Mouse (Mus musculus) kidney, postnatal 0 days (tissue): Measurements from ENCODE around the gene Myo16. TPM values are rescaled to one million over a fixed set of nuclear protein-coding genes. Genes with fewer than 3 reads are reported as not detected.

Source experiments
- ATAC-seq: fragments of 200-750 bp; cut with Nextera tagmentation; replicated peaks from 2 replicates; pipeline ENCODE4 v1.8.0; 2017; ENCODE audit warnings: low read depth, moderate number of reproducible peaks, moderate TSS enrichment, moderate library complexity; ENCODE audit not compliant: low FRiP score
- DNase-seq: peaks from one replicate; pipeline ENCODE4 v3.0.0-alpha.2; 2016; ENCODE audit warnings: low spot score
- H3K27ac ChIP-seq: fragments of 300-500 bp; sonication (generic); 2 replicates; pipeline ENCODE4 v1.5.1; 2014; ENCODE audit warnings: mild to moderate bottlenecking
- H3K27me3 ChIP-seq: fragments of 300-500 bp; sonication (generic); 2 replicates; pipeline ENCODE4 v1.6.1; 2014; ENCODE audit warnings: low read length, mixed read lengths; ENCODE audit not compliant: insufficient read depth
- H3K36me3 ChIP-seq: fragments of 300-500 bp; sonication (generic); 2 replicates; pipeline ENCODE4 v1.6.1; 2014; ENCODE audit warnings: low read length, mixed read lengths; ENCODE audit not compliant: insufficient read depth
- H3K4me1 ChIP-seq: fragments of 300-500 bp; sonication (generic); replicated peaks from 2 replicates; pipeline ENCODE4 v1.6.1; 2014; ENCODE audit warnings: antibody characterized with exemption, low read length, mixed read lengths; ENCODE audit not compliant: insufficient read depth
- H3K4me2 ChIP-seq: fragments of 300-500 bp; sonication (generic); 2 replicates; pipeline ENCODE4 v1.6.1; 2014; ENCODE audit warnings: mild to moderate bottlenecking, low read length, moderate library complexity, mixed read lengths
- H3K4me3 ChIP-seq: fragments of 300-500 bp; sonication (generic); replicated peaks from 2 replicates; pipeline ENCODE4 v1.5.1; 2014; ENCODE audit warnings: low read depth, low read length
- H3K9ac ChIP-seq: fragments of 300-500 bp; sonication (generic); 2 replicates; pipeline ENCODE4 v1.6.1; 2014; ENCODE audit warnings: low read depth, low read length
- H3K9me3 ChIP-seq: fragments of 300-500 bp; sonication (generic); replicated peaks from 2 replicates; pipeline ENCODE4 v1.6.1; 2016; ENCODE audit warnings: low read length, inconsistent platforms, mixed read lengths
- CTCF ChIP-seq: IDR thresholded peaks from 2 replicates; pipeline ENCODE4 v1.5.1; 2016; ENCODE audit warnings: antibody characterized with exemption, low read depth, mild to moderate bottlenecking, moderate library complexity
- WGBS: fragments of 180-500 bp; shearing (Covaris S2); extraction: QIAGEN DNeasy Blood & Tissue Kit; methylation state at CpG from one replicate; pipeline ENCODE4 v1.1.7; 2014; 5-methylcytosine and 5-hydroxymethylcytosine counted together
- polyA plus RNA-seq: library from polyadenylated mRNA; unstranded; fragments of >200 nt; fragmentation: Nextera tagmentation; extraction: Ambion mirVana; gene quantifications from 2 replicates; pipeline ENCODE4 v1.2.1, GENCODE M21; 2015

The Myo16 gene
- polyA plus RNA-seq, 1 experiment from 2014 or later = 0.08 TPM

DNA sequence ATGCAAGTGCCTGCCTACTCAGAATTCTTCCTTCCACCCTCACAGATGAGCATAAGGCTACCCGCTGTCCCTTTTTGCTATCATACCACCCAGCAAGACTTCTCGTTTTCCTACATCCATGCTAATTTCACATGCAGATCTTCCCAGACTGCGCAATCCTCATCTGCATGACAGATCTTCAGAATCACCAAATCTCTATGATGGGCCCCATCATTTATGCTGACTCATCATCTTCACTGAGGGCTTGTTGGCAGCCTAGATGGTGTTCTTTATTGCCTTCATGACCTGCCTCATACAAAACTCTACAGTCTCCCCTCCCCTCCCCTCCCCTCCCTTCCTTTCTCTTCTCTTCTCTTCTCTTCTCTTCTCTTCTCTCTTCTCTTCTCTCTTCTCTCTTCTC, 395.7 kb downstream of the Myo16 start:
- TF ChIP-seq CTCF = no peak
- no peaks in the 10 kb centered on the region for H3K27me3 ChIP-seq
- no peaks in the 10 kb centered on the region for H3K4me1 ChIP-seq
- no peaks in the 10 kb centered on the region for H3K9me3 ChIP-seq
- H3K9ac ChIP-seq = no peak overlapping the region
- ATAC-seq (no peak), DNase-seq (no peak)
- H3K36me3 ChIP-seq = no peaks in the 10 kb centered on the region
- 95% methylated on average over 3 of the region's 3 CpGs for WGBS
- H3K4me3 ChIP-seq = no peak overlapping the region
- no peak overlapping the region for H3K4me2 ChIP-seq
- H3K27ac ChIP-seq = no peak overlapping the region

GRCm38 (mm10) chr8:10557961-10558360, 404.2 kb downstream of the Myo16 start:
- ATAC-seq = no peak
- 79% methylated on average over 7 of the region's 7 CpGs for WGBS
- H3K36me3 ChIP-seq = no peaks in the 10 kb centered on the region

DNA sequence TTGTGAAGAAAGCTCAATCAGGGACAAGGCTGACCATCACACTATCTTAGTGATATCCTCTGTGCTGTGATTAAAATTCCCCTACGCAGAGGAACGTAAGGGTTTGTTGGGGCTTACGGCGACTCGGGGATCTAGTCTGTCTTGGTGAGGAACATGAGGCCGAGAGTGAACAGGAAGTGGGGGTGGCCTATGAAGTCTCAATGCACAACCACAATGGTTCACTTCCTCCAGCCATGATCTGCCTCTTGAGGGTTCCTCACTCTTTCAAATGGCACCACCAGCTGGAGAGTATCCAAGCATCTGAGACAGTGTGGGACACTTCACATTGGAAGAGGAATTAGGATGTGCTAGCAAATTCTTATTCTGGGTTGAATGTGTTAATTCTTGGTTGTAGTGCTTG, 405.8 kb downstream of the Myo16 start:
- WGBS = 87% methylated on average over 6 of the region's 6 CpGs
- Histone ChIP-seq H3K9me3 (no peaks in the 10 kb centered on the region), H3K27ac (no peak overlapping the region), H3K36me3 (no peaks in the 10 kb centered on the region), H3K4me3 (no peak overlapping the region), H3K4me1 (no peaks in the 10 kb centered on the region), H3K27me3 (no peaks in the 10 kb centered on the region), H3K9ac (no peak overlapping the region), H3K4me2 (no peak overlapping the region)
- DNase-seq (no peak), ATAC-seq (no peak)
- no peak for TF ChIP-seq CTCF

More at GRCm38 (mm10) chr8:10557961-10558360, 404.2 kb downstream of the Myo16 start:
- Histone ChIP-seq H3K4me1 (no peaks in the 10 kb centered on the region), H3K4me2 (no peak overlapping the region), H3K9me3 (no peaks in the 10 kb centered on the region), H3K27me3 (no peaks in the 10 kb centered on the region), H3K9ac (no peak overlapping the region), H3K4me3 (no peak overlapping the region), H3K27ac (no peak overlapping the region)
- no peak for DNase-seq
- no peak for TF ChIP-seq CTCF

- Histone ChIP-seq H3K9me3 (no peaks in the 10 kb centered on the region), H3K27me3 (no peaks in the 10 kb centered on the region), H3K4me2 (no peak overlapping the region), H3K36me3 (no peaks in the 10 kb centered on the region), H3K27ac (no peak overlapping the region), H3K4me1 (no peaks in the 10 kb centered on the region), H3K4me3 (no peak overlapping the region), H3K9ac (no peak overlapping the region)
- WGBS = 79% methylated on average over 5 of the region's 5 CpGs
- no peak for TF ChIP-seq CTCF
- DNase-seq = no peak
- no peak for ATAC-seq
Measured at GRCm38 (mm10) chr8:10561616-10562015, 407.9 kb downstream of the Myo16 start.

GRCm38 (mm10) chr8:10562046-10562445, 408.3 kb downstream of the Myo16 start:
- ATAC-seq (no peak), DNase-seq (no peak)
- H3K36me3 ChIP-seq = no peaks in the 10 kb centered on the region
- no peak overlapping the region for H3K9ac ChIP-seq
- no peak overlapping the region for H3K4me2 ChIP-seq
- H3K4me3 ChIP-seq = no peak overlapping the region
- H3K27ac ChIP-seq = no peak overlapping the region
- no peaks in the 10 kb centered on the region for H3K9me3 ChIP-seq
- WGBS = 80% methylated on average over 13 of the region's 13 CpGs
- H3K4me1 ChIP-seq = no peaks in the 10 kb centered on the region
- no peak for TF ChIP-seq CTCF
- H3K27me3 ChIP-seq = no peaks in the 10 kb centered on the region

DNA sequence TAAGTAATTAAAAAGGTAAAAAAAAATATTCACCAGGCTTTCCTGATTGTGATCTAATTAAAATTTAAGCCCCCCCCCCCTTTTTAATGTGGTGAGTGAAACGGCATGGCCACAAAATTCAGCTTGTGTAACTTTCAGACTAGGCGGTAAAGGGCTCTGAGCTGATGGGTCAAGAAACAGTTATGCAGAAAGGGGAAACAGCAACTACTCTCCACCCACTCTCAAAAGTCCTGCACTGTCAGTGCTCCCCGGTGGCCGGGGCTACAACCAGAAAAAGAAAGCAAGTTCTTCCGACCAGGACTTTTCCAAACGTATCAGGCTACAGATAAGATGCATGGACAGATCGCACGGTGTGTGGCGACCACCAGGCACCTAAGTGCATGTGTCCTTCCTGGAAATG, 408.9 kb downstream of the Myo16 start:
- DNase-seq (no peak), ATAC-seq (no peak)
- WGBS = 79% methylated on average over 9 of the region's 9 CpGs
- H3K27ac ChIP-seq = no peak overlapping the region
- H3K4me1 ChIP-seq = no peaks in the 10 kb centered on the region
- no peaks in the 10 kb centered on the region for H3K27me3 ChIP-seq
- no peak overlapping the region for H3K9ac ChIP-seq
- H3K36me3 ChIP-seq = no peaks in the 10 kb centered on the region
- no peak for TF ChIP-seq CTCF
- no peak overlapping the region for H3K4me2 ChIP-seq
- no peak overlapping the region for H3K4me3 ChIP-seq
- H3K9me3 ChIP-seq = no peaks in the 10 kb centered on the region

DNA sequence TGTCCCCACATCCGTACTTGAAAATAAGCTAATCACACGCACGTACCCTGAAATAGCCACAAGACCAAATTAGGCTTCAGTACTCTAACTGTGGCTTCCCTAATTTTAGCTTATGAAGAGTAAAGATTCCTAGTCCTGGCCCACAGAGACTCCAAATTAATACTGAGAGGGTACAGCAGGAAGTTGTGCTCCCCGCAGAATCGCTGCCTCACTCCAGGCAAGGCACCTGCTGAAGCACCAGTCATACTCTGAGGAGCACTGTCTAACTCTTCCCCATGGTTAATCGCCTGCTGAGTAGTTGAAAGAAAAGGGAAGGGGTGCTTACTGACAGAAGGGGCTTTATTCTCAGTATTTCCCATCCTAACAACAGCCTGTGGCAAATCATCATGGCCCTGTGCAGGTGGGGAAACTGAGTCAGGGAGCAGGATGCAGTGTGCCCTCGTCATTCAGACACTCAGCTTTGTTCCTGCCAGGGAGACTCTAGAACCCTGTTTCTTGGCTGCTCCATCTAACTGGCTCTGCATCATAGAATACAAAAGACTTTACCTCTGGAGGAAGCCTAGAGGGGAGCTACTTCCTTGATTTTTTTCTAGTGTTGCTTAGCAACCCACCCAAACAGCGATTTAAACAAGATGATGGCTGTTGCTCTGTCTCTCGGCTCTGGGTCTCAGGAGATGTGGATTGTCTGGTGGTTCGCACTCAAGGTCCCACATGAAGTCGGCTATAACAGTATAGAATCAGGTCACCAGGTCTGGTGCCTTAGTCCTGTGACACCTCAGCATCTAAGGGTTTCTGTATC, 411.7 kb downstream of the Myo16 start:
- no peaks in the 10 kb centered on the region for H3K36me3 ChIP-seq
- H3K27ac ChIP-seq = no peak overlapping the region
- no peak for ATAC-seq
- no peak for DNase-seq
- no peaks in the 10 kb centered on the region for H3K9me3 ChIP-seq
- H3K4me1 ChIP-seq = no peaks in the 10 kb centered on the region
- H3K4me2 ChIP-seq = no peak overlapping the region
- TF ChIP-seq CTCF = no peak
- H3K4me3 ChIP-seq = no peak overlapping the region
- H3K9ac ChIP-seq = no peak overlapping the region
- 77% methylated on average over 11 of the region's 11 CpGs for WGBS
- H3K27me3 ChIP-seq = no peaks in the 10 kb centered on the region
